Mouse (Mus musculus): Measurements from ENCODE around the gene Meox1. TPM values are rescaled to one million over a fixed set of nuclear protein-coding genes. Genes with fewer than 3 reads are reported as not detected.

Gene Meox1
- polyA plus RNA-seq, 1 experiment from 2014 or later = 0.80 TPM

- no peak overlapping the region for H3K4me3 ChIP-seq (ENCODE audit: low read depth, low read length)
- ATAC-seq = no peak
Observed at GRCm38 (mm10) chr11:101924441-101924976, 30.3 kb upstream of the Meox1 start.

DNA sequence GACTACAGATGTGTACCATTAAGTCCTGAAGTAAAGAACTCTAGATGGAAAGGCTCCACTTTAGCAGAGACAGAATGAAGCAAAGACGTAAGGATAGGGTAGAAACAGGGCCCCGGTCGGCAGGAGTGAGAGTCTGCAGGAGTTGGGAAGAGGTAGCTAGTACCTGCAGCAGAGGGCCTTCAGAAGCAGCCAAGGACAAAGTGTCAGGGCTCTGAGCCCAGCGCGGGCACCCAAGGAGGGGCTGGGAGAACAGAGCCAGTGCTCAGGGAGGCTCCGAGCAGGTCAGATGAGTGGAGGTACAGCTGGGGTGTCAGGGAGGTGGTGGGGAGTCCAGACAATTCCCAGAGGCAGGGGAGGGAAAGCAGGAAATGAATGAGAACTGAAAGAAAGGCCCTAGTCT lies 29.8 kb upstream of the Meox1 start:
- Histone ChIP-seq H3K9me3 (replicated peaks; ENCODE audit: control insufficient read depth, low read length, poor library complexity, severe bottlenecking) (no peaks in the 10 kb centered on the region), H3K27me3 (ENCODE audit: control insufficient read depth, insufficient read depth, low read depth, low read length) (no peaks in the 10 kb centered on the region), H3K27ac (ENCODE audit: low read length) (no peak overlapping the region), H3K4me3 (ENCODE audit: low read depth, low read length) (no peak overlapping the region), H3K36me3 (ENCODE audit: control insufficient read depth, insufficient read depth, low read length) (no peaks in the 10 kb centered on the region), H3K4me2 (ENCODE audit: low read length) (no peak overlapping the region), H3K4me1 (ENCODE audit: control insufficient read depth, insufficient read depth, low read length) (no peaks in the 10 kb centered on the region), H3K9ac (ENCODE audit: low read depth, low read length) (no peak overlapping the region)
- 79% methylated on average over 6 of the region's 6 CpGs for WGBS
- no peak for ATAC-seq

More at GRCm38 (mm10) chr11:101924441-101924976, 30.3 kb upstream of the Meox1 start:
- 77% methylated on average over 18 of the region's 19 CpGs for WGBS
- no peaks in the 10 kb centered on the region for H3K27me3 ChIP-seq (ENCODE audit: control insufficient read depth, insufficient read depth, low read depth, low read length)
- no peak overlapping the region for H3K27ac ChIP-seq (ENCODE audit: low read length)
- H3K4me1 ChIP-seq (ENCODE audit: control insufficient read depth, insufficient read depth, low read length) = no peaks in the 10 kb centered on the region
- H3K9me3 ChIP-seq (replicated peaks; ENCODE audit: control insufficient read depth, low read length, poor library complexity, severe bottlenecking) = no peaks in the 10 kb centered on the region
- H3K9ac ChIP-seq (ENCODE audit: low read depth, low read length) = no peak overlapping the region
- H3K36me3 ChIP-seq (ENCODE audit: control insufficient read depth, insufficient read depth, low read length) = no peaks in the 10 kb centered on the region
- no peak overlapping the region for H3K4me2 ChIP-seq (ENCODE audit: low read length)

GRCm38 (mm10) chr11:101921361-101921952 lies 27.3 kb upstream of the Meox1 start:
- no peak overlapping the region for H3K4me3 ChIP-seq (ENCODE audit: low read depth, low read length)
- no peak overlapping the region for H3K4me2 ChIP-seq (ENCODE audit: low read length)
- H3K9me3 ChIP-seq (replicated peaks; ENCODE audit: control insufficient read depth, low read length, poor library complexity, severe bottlenecking) = no peaks in the 10 kb centered on the region
- H3K9ac ChIP-seq (ENCODE audit: low read depth, low read length) = no peak overlapping the region
- H3K36me3 ChIP-seq (ENCODE audit: control insufficient read depth, insufficient read depth, low read length) = no peaks in the 10 kb centered on the region
- ATAC-seq = no peak
- WGBS = 76% methylated on average over 12 of the region's 12 CpGs
- no peak overlapping the region for H3K27ac ChIP-seq (ENCODE audit: low read length)
- peaks cover 10% of the 10 kb centered on the region for H3K27me3 ChIP-seq (ENCODE audit: control insufficient read depth, insufficient read depth, low read depth, low read length)
- H3K4me1 ChIP-seq (ENCODE audit: control insufficient read depth, insufficient read depth, low read length) = no peaks in the 10 kb centered on the region

DNA sequence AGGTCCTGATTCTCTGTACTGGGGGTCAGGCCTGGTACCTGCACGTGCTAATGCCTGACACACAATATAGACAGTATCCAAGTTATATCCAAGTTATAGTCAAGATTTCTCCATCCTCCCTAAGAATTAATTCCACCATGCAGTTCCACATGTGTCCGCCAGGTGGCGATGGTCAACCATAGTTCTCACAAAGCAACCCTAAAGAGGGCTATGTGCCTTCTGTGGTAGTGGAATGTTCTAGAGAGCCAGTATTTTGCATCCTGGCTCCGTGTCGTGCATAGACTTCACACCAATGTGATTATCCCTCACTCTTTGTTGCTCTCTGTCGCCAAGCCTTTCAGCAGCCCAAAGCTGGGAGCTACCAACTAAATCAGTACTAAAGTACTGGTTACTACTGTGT lies 25.5 kb upstream of the Meox1 start:
- Histone ChIP-seq H3K36me3 (ENCODE audit: control insufficient read depth, insufficient read depth, low read length) (no peaks in the 10 kb centered on the region), H3K9ac (ENCODE audit: low read depth, low read length) (no peak overlapping the region), H3K27me3 (ENCODE audit: control insufficient read depth, insufficient read depth, low read depth, low read length) (peaks cover 10% of the 10 kb centered on the region), H3K4me3 (ENCODE audit: low read depth, low read length) (no peak overlapping the region), H3K4me1 (ENCODE audit: control insufficient read depth, insufficient read depth, low read length) (no peaks in the 10 kb centered on the region), H3K27ac (ENCODE audit: low read length) (no peak overlapping the region), H3K4me2 (ENCODE audit: low read length) (no peak overlapping the region), H3K9me3 (replicated peaks; ENCODE audit: control insufficient read depth, low read length, poor library complexity, severe bottlenecking) (no peaks in the 10 kb centered on the region)
- 0% methylated on average over 6 of the region's 6 CpGs for WGBS
- ATAC-seq = peak; percentile 66

DNA sequence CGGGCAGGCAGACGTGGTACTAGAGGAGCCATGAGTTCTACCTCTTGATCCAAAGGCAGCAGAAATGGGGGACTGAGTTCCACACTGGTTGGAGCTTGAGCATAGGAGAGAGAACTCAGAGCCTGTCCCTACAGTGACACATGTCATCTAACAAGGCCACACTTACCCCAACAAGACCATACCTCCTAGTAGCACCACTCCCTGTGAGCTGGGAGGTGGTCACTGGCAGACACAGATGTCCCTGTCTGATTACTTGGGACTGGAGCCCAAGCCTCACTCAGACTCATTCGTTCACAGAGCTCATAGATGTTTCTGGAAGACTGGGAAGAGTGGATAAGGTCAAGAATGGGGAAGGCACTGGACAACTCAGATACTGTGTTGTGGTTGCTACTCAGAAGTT lies 24.4 kb upstream of the Meox1 start:
- Histone ChIP-seq H3K36me3 (ENCODE audit: control insufficient read depth, insufficient read depth, low read length) (no peaks in the 10 kb centered on the region), H3K4me1 (ENCODE audit: control insufficient read depth, insufficient read depth, low read length) (no peaks in the 10 kb centered on the region), H3K4me3 (ENCODE audit: low read depth, low read length) (no peak overlapping the region), H3K27ac (ENCODE audit: low read length) (no peak overlapping the region), H3K9me3 (replicated peaks; ENCODE audit: control insufficient read depth, low read length, poor library complexity, severe bottlenecking) (no peaks in the 10 kb centered on the region), H3K4me2 (ENCODE audit: low read length) (no peak overlapping the region), H3K27me3 (ENCODE audit: control insufficient read depth, insufficient read depth, low read depth, low read length) (peaks cover 10% of the 10 kb centered on the region), H3K9ac (ENCODE audit: low read depth, low read length) (no peak overlapping the region)
- 70% methylated on average over 3 of the region's 3 CpGs for WGBS
- no peak for ATAC-seq

GRCm38 (mm10) chr11:101916772-101917171 lies 22.6 kb upstream of the Meox1 start:
- H3K9me3 ChIP-seq (replicated peaks; ENCODE audit: control insufficient read depth, low read length, poor library complexity, severe bottlenecking) = no peaks in the 10 kb centered on the region
- no peaks in the 10 kb centered on the region for H3K4me1 ChIP-seq (ENCODE audit: control insufficient read depth, insufficient read depth, low read length)
- no peak overlapping the region for H3K4me2 ChIP-seq (ENCODE audit: low read length)
- 74% methylated on average over 3 of the region's 3 CpGs for WGBS
- no peak overlapping the region for H3K27ac ChIP-seq (ENCODE audit: low read length)
- no peak overlapping the region for H3K4me3 ChIP-seq (ENCODE audit: low read depth, low read length)
- H3K27me3 ChIP-seq (ENCODE audit: control insufficient read depth, insufficient read depth, low read depth, low read length) = peaks cover 10% of the 10 kb centered on the region
- no peak for ATAC-seq
- no peak overlapping the region for H3K9ac ChIP-seq (ENCODE audit: low read depth, low read length)
- no peaks in the 10 kb centered on the region for H3K36me3 ChIP-seq (ENCODE audit: control insufficient read depth, insufficient read depth, low read length)

GRCm38 (mm10) chr11:101913591-101913990 lies 19.4 kb upstream of the Meox1 start:
- 55% methylated on average over 8 of the region's 8 CpGs for WGBS

DNA sequence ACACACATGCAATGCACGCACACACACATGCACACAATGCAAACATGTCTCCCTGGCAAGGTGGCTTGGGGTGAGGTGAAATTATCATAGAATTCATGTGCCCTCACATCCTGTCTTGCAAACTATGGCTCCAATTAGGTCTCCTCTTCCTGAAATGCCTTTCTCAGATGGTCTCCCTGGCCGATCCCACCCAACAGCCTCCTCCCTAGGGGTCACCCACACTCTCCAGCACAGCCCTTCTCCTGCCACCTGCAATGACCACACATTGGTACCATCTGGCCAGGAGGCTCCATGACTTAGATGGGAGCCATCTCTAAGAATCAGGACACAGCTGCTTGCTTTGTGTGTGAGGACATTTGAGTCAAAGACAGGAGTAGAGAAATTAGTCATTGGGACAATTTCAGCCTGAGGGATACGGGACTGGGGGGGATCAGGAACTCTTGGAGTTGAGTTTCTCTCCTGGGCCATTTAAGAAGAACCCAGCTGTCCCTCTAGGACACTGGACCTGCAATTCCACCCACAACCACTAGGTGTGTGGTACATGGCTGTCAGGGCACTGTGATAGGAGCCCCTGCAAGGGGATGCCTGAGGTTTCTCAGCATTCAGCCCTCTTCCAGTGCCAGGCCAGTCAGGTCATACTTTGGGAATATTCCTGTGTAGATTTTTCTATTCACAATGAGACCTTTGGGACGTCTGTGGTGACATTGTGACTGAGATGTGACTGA lies 17.8 kb upstream of the Meox1 start:
- H3K9ac ChIP-seq (ENCODE audit: low read depth, low read length) = no peak overlapping the region
- ATAC-seq = no peak
- H3K36me3 ChIP-seq (ENCODE audit: control insufficient read depth, insufficient read depth, low read length) = no peaks in the 10 kb centered on the region
- no peaks in the 10 kb centered on the region for H3K9me3 ChIP-seq (replicated peaks; ENCODE audit: control insufficient read depth, low read length, poor library complexity, severe bottlenecking)
- no peak overlapping the region for H3K4me2 ChIP-seq (ENCODE audit: low read length)
- H3K27ac ChIP-seq (ENCODE audit: low read length) = no peak overlapping the region
- no peak overlapping the region for H3K4me3 ChIP-seq (ENCODE audit: low read depth, low read length)
- H3K27me3 ChIP-seq (ENCODE audit: control insufficient read depth, insufficient read depth, low read depth, low read length) = no peaks in the 10 kb centered on the region; the same call in 1 of the 2 replicates
- 64% methylated on average over 4 of the region's 4 CpGs for WGBS
- H3K4me1 ChIP-seq (ENCODE audit: control insufficient read depth, insufficient read depth, low read length) = no peaks in the 10 kb centered on the region; the same call in 1 of the 2 replicates

More at GRCm38 (mm10) chr11:101913591-101913990, 19.4 kb upstream of the Meox1 start:
- no peak overlapping the region for H3K4me3 ChIP-seq (ENCODE audit: low read depth, low read length)
- no peak overlapping the region for H3K27ac ChIP-seq (ENCODE audit: low read length)
- no peaks in the 10 kb centered on the region for H3K36me3 ChIP-seq (ENCODE audit: control insufficient read depth, insufficient read depth, low read length)
- no peaks in the 10 kb centered on the region; the same call in 1 of the 2 replicates for H3K4me1 ChIP-seq (ENCODE audit: control insufficient read depth, insufficient read depth, low read length)
- H3K4me2 ChIP-seq (ENCODE audit: low read length) = no peak overlapping the region
- no peak for ATAC-seq
- no peaks in the 10 kb centered on the region for H3K9me3 ChIP-seq (replicated peaks; ENCODE audit: control insufficient read depth, low read length, poor library complexity, severe bottlenecking)
- H3K27me3 ChIP-seq (ENCODE audit: control insufficient read depth, insufficient read depth, low read depth, low read length) = peaks cover 7% of the 10 kb centered on the region
- H3K9ac ChIP-seq (ENCODE audit: low read depth, low read length) = no peak overlapping the region
